Mouse (Mus musculus) kidney, postnatal 0 days (tissue): ENCODE measurements at regions not wholly inside any gene's neighbourhood (a gene's known extent, or its start where the extent isn't known, plus 50 kb on each side); places are given as distances from the start of the nearest gene placed in this dataset.

Experiments
- ATAC-seq: fragments of 200-750 bp; cut with Nextera tagmentation; replicated peaks from 2 replicates; pipeline ENCODE4 v1.8.0; 2017; ENCODE audit warnings: low read depth, moderate number of reproducible peaks, moderate TSS enrichment, moderate library complexity; ENCODE audit not compliant: low FRiP score
- DNase-seq: peaks from one replicate; pipeline ENCODE4 v3.0.0-alpha.2; 2016; ENCODE audit warnings: low spot score
- H3K27ac ChIP-seq: fragments of 300-500 bp; sonication (generic); 2 replicates; pipeline ENCODE4 v1.5.1; 2014; ENCODE audit warnings: mild to moderate bottlenecking
- H3K27me3 ChIP-seq: fragments of 300-500 bp; sonication (generic); 2 replicates; pipeline ENCODE4 v1.6.1; 2014; ENCODE audit warnings: low read length, mixed read lengths; ENCODE audit not compliant: insufficient read depth
- H3K36me3 ChIP-seq: fragments of 300-500 bp; sonication (generic); 2 replicates; pipeline ENCODE4 v1.6.1; 2014; ENCODE audit warnings: low read length, mixed read lengths; ENCODE audit not compliant: insufficient read depth
- H3K4me1 ChIP-seq: fragments of 300-500 bp; sonication (generic); replicated peaks from 2 replicates; pipeline ENCODE4 v1.6.1; 2014; ENCODE audit warnings: antibody characterized with exemption, low read length, mixed read lengths; ENCODE audit not compliant: insufficient read depth
- H3K4me2 ChIP-seq: fragments of 300-500 bp; sonication (generic); 2 replicates; pipeline ENCODE4 v1.6.1; 2014; ENCODE audit warnings: mild to moderate bottlenecking, low read length, moderate library complexity, mixed read lengths
- H3K4me3 ChIP-seq: fragments of 300-500 bp; sonication (generic); replicated peaks from 2 replicates; pipeline ENCODE4 v1.5.1; 2014; ENCODE audit warnings: low read depth, low read length
- H3K9ac ChIP-seq: fragments of 300-500 bp; sonication (generic); 2 replicates; pipeline ENCODE4 v1.6.1; 2014; ENCODE audit warnings: low read depth, low read length
- H3K9me3 ChIP-seq: fragments of 300-500 bp; sonication (generic); replicated peaks from 2 replicates; pipeline ENCODE4 v1.6.1; 2016; ENCODE audit warnings: low read length, inconsistent platforms, mixed read lengths
- CTCF ChIP-seq: IDR thresholded peaks from 2 replicates; pipeline ENCODE4 v1.5.1; 2016; ENCODE audit warnings: antibody characterized with exemption, low read depth, mild to moderate bottlenecking, moderate library complexity
- WGBS: fragments of 180-500 bp; shearing (Covaris S2); extraction: QIAGEN DNeasy Blood & Tissue Kit; methylation state at CpG from one replicate; pipeline ENCODE4 v1.1.7; 2014; 5-methylcytosine and 5-hydroxymethylcytosine counted together

DNA sequence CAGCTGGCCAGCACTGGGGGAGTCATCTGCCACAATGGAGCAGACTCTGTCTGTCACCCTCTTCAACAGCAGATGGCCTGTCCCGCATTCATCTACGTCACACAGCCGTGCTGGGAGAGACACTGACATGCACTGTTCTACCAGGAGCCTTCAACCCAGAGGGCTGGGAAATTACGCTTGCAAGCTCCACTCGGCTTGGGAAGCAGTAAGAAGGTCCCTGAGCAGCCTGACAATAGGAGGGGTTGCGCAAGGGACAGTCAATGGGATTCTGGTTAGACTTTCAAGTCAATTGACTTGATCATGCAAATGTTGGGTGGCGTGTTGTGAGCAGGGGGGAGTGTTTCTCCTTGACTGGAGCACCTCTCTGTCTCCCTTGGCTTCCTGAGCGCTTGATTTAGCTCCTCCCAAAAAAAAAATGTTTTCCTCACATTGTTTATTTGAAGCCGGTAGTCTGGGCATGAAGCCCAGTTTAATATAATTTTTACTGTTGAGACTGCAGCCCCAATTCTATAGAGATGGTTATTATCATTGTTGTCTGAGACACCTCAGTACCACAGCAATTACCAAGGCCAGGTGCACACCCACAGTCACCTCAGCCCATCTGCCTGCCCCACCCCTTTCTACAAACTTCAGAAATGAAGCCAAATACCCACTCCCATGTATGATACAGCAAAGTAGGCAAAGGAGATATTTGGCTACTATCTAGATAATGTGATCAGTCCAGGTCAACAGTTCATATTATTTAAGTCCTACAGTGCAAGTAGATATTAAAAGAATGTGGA lies 99.9 kb upstream of the Klf3 start:
- Histone ChIP-seq H3K36me3 (no peaks in the 10 kb centered on the region), H3K9ac (no peak overlapping the region), H3K4me3 (no peak overlapping the region), H3K4me1 (peaks cover 15% of the 10 kb centered on the region), H3K27me3 (no peaks in the 10 kb centered on the region), H3K9me3 (no peaks in the 10 kb centered on the region), H3K4me2 (no peak overlapping the region), H3K27ac (peak overlapping the region; percentile 77; the same call in 1 of the 2 replicates)
- DNase-seq (peak; percentile 77), ATAC-seq (0 out of 2 replicates have a peak, but pooled peaks have one; percentile 19)
- whole genome bisulfite sequencing = 54% methylated on average over 9 of the region's 9 CpGs
- no peak for TF ChIP-seq CTCF

- H3K4me1 ChIP-seq = peaks cover 15% of the 10 kb centered on the region
- no peak overlapping the region for H3K4me2 ChIP-seq
- H3K9ac ChIP-seq = no peak overlapping the region
- DNase-seq = peak; percentile 41
- no peaks in the 10 kb centered on the region for H3K36me3 ChIP-seq
- WGBS = 43% methylated on average over 7 of the region's 7 CpGs
- H3K27ac ChIP-seq = 0 out of 2 replicates have a peak overlapping the region, but pooled peaks have one; percentile 1
- H3K27me3 ChIP-seq = no peaks in the 10 kb centered on the region
- ATAC-seq = no peak
- H3K9me3 ChIP-seq = no peaks in the 10 kb centered on the region
- TF ChIP-seq CTCF = no peak
- no peak overlapping the region for H3K4me3 ChIP-seq
These were observed 99.0 kb upstream of the Klf3 start for GRCm38 (mm10) chr5:64704144-64704543.

- peak; percentile 50 for ATAC-seq
- no peak overlapping the region for H3K9ac ChIP-seq
- no peak overlapping the region for H3K4me3 ChIP-seq
- no peaks in the 10 kb centered on the region for H3K36me3 ChIP-seq
- no peaks in the 10 kb centered on the region for H3K27me3 ChIP-seq
- no peak overlapping the region for H3K4me2 ChIP-seq
- peak; percentile 62 for DNase-seq
- 41% methylated on average over 3 of the region's 3 CpGs for WGBS
- H3K4me1 ChIP-seq = peaks cover 15% of the 10 kb centered on the region
- H3K9me3 ChIP-seq = no peaks in the 10 kb centered on the region
- H3K27ac ChIP-seq = no peak overlapping the region
- TF ChIP-seq CTCF = no peak
These were observed 96.6 kb upstream of the Klf3 start for GRCm38 (mm10) chr5:64706586-64706985.

GRCm38 (mm10) chr5:64709146-64709545 lies 94.0 kb upstream of the Klf3 start:
- 65% methylated on average over 4 of the region's 4 CpGs for WGBS
- Histone ChIP-seq H3K4me3 (no peak overlapping the region), H3K4me1 (0 out of 2 replicates have a peak, but pooled peaks cover under 1% of the 10 kb centered on the region), H3K9me3 (no peaks in the 10 kb centered on the region), H3K27me3 (no peaks in the 10 kb centered on the region), H3K36me3 (no peaks in the 10 kb centered on the region), H3K4me2 (no peak overlapping the region), H3K9ac (no peak overlapping the region), H3K27ac (no peak overlapping the region)
- DNase-seq (peak; percentile 14), ATAC-seq (no peak)
- TF ChIP-seq CTCF = no peak

DNA sequence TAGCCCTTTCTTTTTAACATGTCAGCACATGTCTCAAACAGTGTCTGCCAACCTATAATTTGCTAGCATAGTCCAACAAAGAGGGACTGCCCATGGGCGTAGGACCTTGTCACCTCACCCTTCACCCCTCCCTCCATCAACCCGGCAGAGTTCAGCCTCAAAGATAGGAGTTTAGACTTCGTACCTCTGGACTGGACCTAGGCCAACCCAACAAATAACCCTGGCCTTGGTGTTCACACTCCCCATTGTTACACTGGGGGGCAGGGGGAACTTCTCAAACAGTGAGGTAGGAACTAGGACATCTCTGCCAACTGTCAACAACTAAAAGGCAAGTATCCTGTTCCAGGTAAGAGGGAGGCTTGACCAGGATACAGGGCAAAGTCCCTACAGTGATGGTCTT lies 93.0 kb upstream of the Klf3 start:
- Histone ChIP-seq H3K9me3 (no peaks in the 10 kb centered on the region), H3K36me3 (no peaks in the 10 kb centered on the region), H3K27me3 (no peaks in the 10 kb centered on the region), H3K4me3 (no peak overlapping the region), H3K9ac (no peak overlapping the region), H3K27ac (no peak overlapping the region), H3K4me2 (no peak overlapping the region), H3K4me1 (no peaks in the 10 kb centered on the region)
- DNase-seq (no peak), ATAC-seq (no peak)
- 65% methylated on average over 3 of the region's 3 CpGs for WGBS
- TF ChIP-seq CTCF = no peak

GRCm38 (mm10) chr5:64710968-64711367 lies 92.2 kb upstream of the Klf3 start:
- Histone ChIP-seq H3K9me3 (no peaks in the 10 kb centered on the region), H3K9ac (no peak overlapping the region), H3K4me3 (no peak overlapping the region), H3K27ac (no peak overlapping the region), H3K4me1 (no peaks in the 10 kb centered on the region), H3K4me2 (no peak overlapping the region), H3K36me3 (no peaks in the 10 kb centered on the region), H3K27me3 (no peaks in the 10 kb centered on the region)
- DNase-seq = no peak
- ATAC-seq = no peak
- 85% methylated on average over 4 of the region's 4 CpGs for WGBS
- TF ChIP-seq CTCF = no peak
